Mouse (Mus musculus) heart, postnatal 0 days (tissue): ENCODE data around the gene Gpr82. TPM values are rescaled to one million over a fixed set of nuclear protein-coding genes. Genes with fewer than 3 reads are reported as not detected.

Source experiments
- ATAC-seq: fragments of 200-750 bp; cut with Nextera tagmentation; 2 replicates; pipeline ENCODE4 v1.8.0; 2017; ENCODE audit warnings: low read depth, moderate number of reproducible peaks, moderate library complexity; ENCODE audit not compliant: insufficient read depth
- DNase-seq: peaks from one replicate; pipeline ENCODE4 v3.0.0-alpha.2; 2016; ENCODE audit warnings: low spot score
- H3K27ac ChIP-seq: fragments of 300-500 bp; sonication (generic); 2 replicates; pipeline ENCODE4 v1.5.1; 2014; ENCODE audit warnings: low read depth, mild to moderate bottlenecking
- H3K27me3 ChIP-seq: fragments of 300-500 bp; sonication (generic); 2 replicates; pipeline ENCODE4 v1.6.1; 2014; ENCODE audit warnings: low read length, mixed read lengths; ENCODE audit not compliant: control insufficient read depth, insufficient read depth
- H3K36me3 ChIP-seq: fragments of 300-500 bp; sonication (generic); replicated peaks from 2 replicates; pipeline ENCODE4 v1.6.1; 2014; ENCODE audit warnings: low read length, mixed read lengths; ENCODE audit not compliant: control insufficient read depth, insufficient read depth
- H3K4me1 ChIP-seq: fragments of 300-500 bp; sonication (generic); 2 replicates; pipeline ENCODE4 v1.6.1; 2014; ENCODE audit warnings: antibody characterized with exemption; ENCODE audit not compliant: control insufficient read depth, insufficient read depth
- H3K4me2 ChIP-seq: fragments of 300-500 bp; sonication (generic); 2 replicates; pipeline ENCODE4 v1.6.1; 2014; ENCODE audit warnings: low read depth, mild to moderate bottlenecking, low read length, moderate library complexity
- H3K4me3 ChIP-seq: fragments of 300-500 bp; sonication (generic); 2 replicates; pipeline ENCODE4 v1.5.1; 2014; ENCODE audit warnings: low read depth, low read length
- H3K9ac ChIP-seq: fragments of 300-500 bp; sonication (generic); replicated peaks from 2 replicates; pipeline ENCODE4 v1.6.1; 2014; ENCODE audit warnings: low read depth, low read length, mixed read lengths
- H3K9me3 ChIP-seq: fragments of 300-500 bp; sonication (generic); replicated peaks from 2 replicates; pipeline ENCODE4 v1.6.1; 2016; ENCODE audit warnings: low read length; ENCODE audit not compliant: control insufficient read depth
- CTCF ChIP-seq: IDR thresholded peaks from 2 replicates; pipeline ENCODE4 v1.5.1; 2016; ENCODE audit warnings: antibody characterized with exemption, control low read depth, low read depth
- EP300 ChIP-seq: IDR thresholded peaks from 2 replicates; pipeline ENCODE4 v1.6.1; 2016; ENCODE audit warnings: antibody characterized with exemption, low read depth
- WGBS: fragments of 180-500 bp; shearing (Covaris S2); extraction: QIAGEN DNeasy Blood & Tissue Kit; methylation state at CpG from one replicate; pipeline ENCODE4 v1.1.7; 2014; 5-methylcytosine and 5-hydroxymethylcytosine counted together
- microRNA-seq: library from miRNA; unstranded; fragments of <30 nt; microRNA quantifications from one replicate; pipeline ENCODE4, GENCODE M21; 2016
- polyA plus RNA-seq: library from polyadenylated mRNA; unstranded; fragments of >200 nt; fragmentation: Nextera tagmentation; extraction: Ambion mirVana; gene quantifications from 2 replicates; pipeline ENCODE4 v1.2.1, GENCODE M21; 2015
- total RNA-seq: library from RNA; depleted of rRNA; stranded (reverse); fragments of >200 nt; gene quantifications from 2 replicates; pipeline ENCODE4 v1.2.3, GENCODE M21; 2014; ENCODE audit warnings: low replicate concordance; rRNA removed

The Gpr82 gene
- total and polyA plus RNA-seq, 2 experiments from 2014 or later, result 0.05 TPM; not detected in 1

DNA sequence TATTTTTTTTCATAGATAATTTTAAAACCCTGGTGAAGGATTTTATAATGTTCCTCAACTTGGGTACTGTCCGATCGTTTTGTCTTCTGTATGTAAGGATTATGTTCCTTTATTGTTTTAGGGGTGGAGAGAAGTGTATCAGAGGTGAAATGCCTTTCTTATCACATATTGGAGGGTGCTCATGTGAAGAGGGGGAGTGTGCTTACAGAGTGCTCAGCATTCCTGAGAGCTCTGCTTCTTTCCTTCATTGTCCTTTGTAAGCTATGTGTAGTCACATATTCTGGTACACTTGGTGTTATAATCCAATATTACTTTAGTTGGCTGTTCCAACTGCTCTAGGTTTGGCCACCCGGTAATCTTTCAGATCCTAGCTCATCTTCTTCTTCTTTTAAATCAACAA is 39.5 kb downstream of the Gpr82 start:
- H3K27ac ChIP-seq, result no peak overlapping the region
- WGBS, result 49% methylated on average over 3 of the region's 3 CpGs
- no peaks in the 10 kb centered on the region for H3K4me1 ChIP-seq
- H3K9ac ChIP-seq, result no peak overlapping the region
- H3K4me3 ChIP-seq, result no peak overlapping the region
- TF ChIP-seq EP300 (no peak), CTCF (no peak)
- ATAC-seq (no peak), DNase-seq (peak; percentile 19)
- H3K27me3 ChIP-seq, result no peaks in the 10 kb centered on the region
- H3K4me2 ChIP-seq, result no peak overlapping the region
- H3K36me3 ChIP-seq, result no peaks in the 10 kb centered on the region
- no peaks in the 10 kb centered on the region for H3K9me3 ChIP-seq

DNA sequence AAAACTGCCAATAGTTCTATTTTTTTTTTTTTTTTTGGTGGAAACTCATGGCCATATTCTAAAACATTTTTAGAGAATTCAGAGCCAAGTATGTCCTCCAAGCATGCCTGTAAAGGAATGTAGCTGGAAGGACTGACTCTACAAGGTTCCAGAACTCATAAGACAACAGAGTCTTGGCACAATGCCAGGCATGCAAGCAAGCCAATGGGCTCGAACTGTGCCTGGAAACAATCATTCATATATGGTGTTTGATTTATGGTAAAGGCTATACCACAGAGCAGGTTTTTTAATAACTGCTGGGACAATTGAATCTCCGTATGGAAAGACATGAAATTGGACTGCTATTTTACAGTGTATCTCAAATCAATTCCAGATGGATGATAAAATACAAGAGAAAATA is 43.9 kb downstream of the Gpr82 start:
- ATAC-seq, result no peak

DNA sequence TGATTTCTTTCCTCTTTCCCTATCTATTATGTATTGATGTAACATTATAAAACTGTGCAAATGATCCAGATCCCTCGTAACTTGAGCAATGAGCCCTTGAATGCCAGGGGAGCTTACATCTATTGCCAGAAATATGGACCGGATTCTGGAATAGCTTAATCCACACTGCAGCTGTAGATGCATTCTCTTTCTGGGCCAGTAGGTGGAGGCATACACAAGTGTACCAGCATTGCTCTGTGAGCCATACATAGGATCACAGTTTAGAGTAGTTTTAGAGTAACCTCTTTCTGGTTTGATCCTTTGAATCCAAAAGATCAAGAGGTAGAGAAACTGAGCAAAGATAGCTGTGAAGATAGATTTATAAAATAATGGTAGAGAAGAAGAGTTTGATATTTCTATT is 49.0 kb downstream of the Gpr82 start:
- Histone ChIP-seq H3K27me3 (no peaks in the 10 kb centered on the region), H3K4me1 (no peaks in the 10 kb centered on the region), H3K9me3 (no peaks in the 10 kb centered on the region), H3K36me3 (no peaks in the 10 kb centered on the region), H3K4me3 (no peak overlapping the region), H3K9ac (no peak overlapping the region), H3K4me2 (no peak overlapping the region), H3K27ac (no peak overlapping the region)
- DNase-seq, result no peak
- WGBS, result 20% methylated on average over 2 of the region's 2 CpGs
- TF ChIP-seq EP300 (no peak), CTCF (peak; percentile 85)
- ATAC-seq, result no peak

More for the DNA sequence above, 43.9 kb downstream of the Gpr82 start:
- H3K27me3 ChIP-seq, result no peaks in the 10 kb centered on the region
- no peaks in the 10 kb centered on the region for H3K4me1 ChIP-seq
- no peak overlapping the region for H3K27ac ChIP-seq
- no peak overlapping the region for H3K9ac ChIP-seq
- DNase-seq, result no peak
- H3K36me3 ChIP-seq, result no peaks in the 10 kb centered on the region
- no peaks in the 10 kb centered on the region for H3K9me3 ChIP-seq
- WGBS, result 34% methylated on average over 2 of the region's 2 CpGs
- no peak overlapping the region for H3K4me2 ChIP-seq
- TF ChIP-seq CTCF, result no peak
- TF ChIP-seq EP300, result no peak
- H3K4me3 ChIP-seq, result no peak overlapping the region

Small RNA genes lying within 50 kb of the gene (microRNA-seq; reads per million reads assigned to microRNA genes)
- gene Gm25246, result not detected

Other genes starting within 250 kb of the Gpr82 start
- gene Nyx, start 195.3 kb upstream of the Gpr82 start, total RNA-seq, result 0.08 TPM in 1 of 2 replicates, not detected in the other
- gene Nyx, start 195.3 kb upstream of the Gpr82 start, polyA plus RNA-seq, result 0.05 TPM in 2 replicates
- not detected in 2 replicates for gene Gpr34, start 29.3 kb upstream of the Gpr82 start, total RNA-seq
- gene Gpr34, start 29.3 kb upstream of the Gpr82 start, polyA plus RNA-seq, result 1.0 and 1.4 TPM in 2 replicates
- gene Cask, start 190.0 kb downstream of the Gpr82 start, total RNA-seq, result 13.8 and 23.1 TPM in 2 replicates
- 3.9 and 4.5 TPM in 2 replicates for gene Cask, start 190.0 kb downstream of the Gpr82 start, polyA plus RNA-seq